Mouse (Mus musculus): ENCODE measurements around the gene Klhl2. TPM values are rescaled to one million over a fixed set of nuclear protein-coding genes. Genes with fewer than 3 reads are reported as not detected.

Gene Klhl2
- polyA plus RNA-seq, 1 experiment from 2014 or later, result 16.3 TPM

GRCm38 (mm10) chr8:64820940-64821339 is 28.9 kb downstream of the Klhl2 start:
- no peak for ATAC-seq

GRCm38 (mm10) chr8:64811790-64812189 is 38.0 kb downstream of the Klhl2 start:
- Histone ChIP-seq H3K9ac (ENCODE audit: low read depth, low read length) (no peak overlapping the region), H3K27me3 (replicated peaks; ENCODE audit: control insufficient read depth, insufficient read depth, low read length) (no peaks in the 10 kb centered on the region), H3K9me3 (ENCODE audit: control insufficient read depth, low read length) (no peaks in the 10 kb centered on the region), H3K36me3 (ENCODE audit: control insufficient read depth, insufficient read depth, low read length) (peaks cover 9% of the 10 kb centered on the region; the same call in 1 of the 2 replicates), H3K27ac (ENCODE audit: low read depth, low read length) (no peak overlapping the region), H3K4me3 (ENCODE audit: low read length) (no peak overlapping the region), H3K4me1 (ENCODE audit: control insufficient read depth, insufficient read depth, low read depth, low read length) (no peaks in the 10 kb centered on the region), H3K4me2 (ENCODE audit: low read length) (no peak overlapping the region)
- 99% methylated on average over 9 of the region's 9 CpGs for WGBS
- no peak for ATAC-seq

More at GRCm38 (mm10) chr8:64820940-64821339, 28.9 kb downstream of the Klhl2 start:
- Histone ChIP-seq H3K4me1 (ENCODE audit: control insufficient read depth, insufficient read depth, low read depth, low read length) (no peaks in the 10 kb centered on the region), H3K9ac (ENCODE audit: low read depth, low read length) (no peak overlapping the region), H3K27me3 (replicated peaks; ENCODE audit: control insufficient read depth, insufficient read depth, low read length) (no peaks in the 10 kb centered on the region), H3K36me3 (ENCODE audit: control insufficient read depth, insufficient read depth, low read length) (no peaks in the 10 kb centered on the region), H3K9me3 (ENCODE audit: control insufficient read depth, low read length) (no peaks in the 10 kb centered on the region), H3K4me3 (ENCODE audit: low read length) (no peak overlapping the region), H3K27ac (ENCODE audit: low read depth, low read length) (no peak overlapping the region), H3K4me2 (ENCODE audit: low read length) (no peak overlapping the region)
- 100% methylated on average over 4 of the region's 4 CpGs for WGBS

- H3K9me3 ChIP-seq (ENCODE audit: control insufficient read depth, low read length), result no peaks in the 10 kb centered on the region
- H3K36me3 ChIP-seq (ENCODE audit: control insufficient read depth, insufficient read depth, low read length), result peaks cover 9% of the 10 kb centered on the region; the same call in 1 of the 2 replicates
- H3K27me3 ChIP-seq (replicated peaks; ENCODE audit: control insufficient read depth, insufficient read depth, low read length), result no peaks in the 10 kb centered on the region
- H3K4me2 ChIP-seq (ENCODE audit: low read length), result no peak overlapping the region
- H3K4me3 ChIP-seq (ENCODE audit: low read length), result no peak overlapping the region
- H3K27ac ChIP-seq (ENCODE audit: low read depth, low read length), result no peak overlapping the region
- no peaks in the 10 kb centered on the region for H3K4me1 ChIP-seq (ENCODE audit: control insufficient read depth, insufficient read depth, low read depth, low read length)
- 75% methylated on average over 4 of the region's 4 CpGs for WGBS
- ATAC-seq, result no peak
- no peak overlapping the region for H3K9ac ChIP-seq (ENCODE audit: low read depth, low read length)
Measured at GRCm38 (mm10) chr8:64811083-64811482, 38.7 kb downstream of the Klhl2 start.

- H3K4me2 ChIP-seq (ENCODE audit: low read length), result no peak overlapping the region
- H3K27me3 ChIP-seq (replicated peaks; ENCODE audit: control insufficient read depth, insufficient read depth, low read length), result no peaks in the 10 kb centered on the region
- H3K4me3 ChIP-seq (ENCODE audit: low read length), result no peak overlapping the region
- no peak for ATAC-seq
- H3K4me1 ChIP-seq (ENCODE audit: control insufficient read depth, insufficient read depth, low read depth, low read length), result no peaks in the 10 kb centered on the region
- H3K36me3 ChIP-seq (ENCODE audit: control insufficient read depth, insufficient read depth, low read length), result peaks cover 7% of the 10 kb centered on the region; the same call in 1 of the 2 replicates
- 88% methylated on average over 3 of the region's 3 CpGs for whole genome bisulfite sequencing
- no peak overlapping the region for H3K9ac ChIP-seq (ENCODE audit: low read depth, low read length)
- H3K27ac ChIP-seq (ENCODE audit: low read depth, low read length), result no peak overlapping the region
- no peaks in the 10 kb centered on the region for H3K9me3 ChIP-seq (ENCODE audit: control insufficient read depth, low read length)
Measured at GRCm38 (mm10) chr8:64806558-64806957, 43.3 kb downstream of the Klhl2 start.

GRCm38 (mm10) chr8:64804971-64805370 is 44.8 kb downstream of the Klhl2 start:
- no peak for ATAC-seq
- Histone ChIP-seq H3K27ac (ENCODE audit: low read depth, low read length) (no peak overlapping the region), H3K4me1 (ENCODE audit: control insufficient read depth, insufficient read depth, low read depth, low read length) (no peaks in the 10 kb centered on the region), H3K4me3 (ENCODE audit: low read length) (no peak overlapping the region), H3K9me3 (ENCODE audit: control insufficient read depth, low read length) (no peaks in the 10 kb centered on the region), H3K27me3 (replicated peaks; ENCODE audit: control insufficient read depth, insufficient read depth, low read length) (no peaks in the 10 kb centered on the region), H3K9ac (ENCODE audit: low read depth, low read length) (no peak overlapping the region), H3K4me2 (ENCODE audit: low read length) (no peak overlapping the region), H3K36me3 (ENCODE audit: control insufficient read depth, insufficient read depth, low read length) (no peaks in the 10 kb centered on the region)
- 80% methylated on average over 4 of the region's 4 CpGs for WGBS

GRCm38 (mm10) chr8:64799306-64799705 is 50.5 kb downstream of the Klhl2 start:
- no peaks in the 10 kb centered on the region for H3K27me3 ChIP-seq (replicated peaks; ENCODE audit: control insufficient read depth, insufficient read depth, low read length)
- 94% methylated on average over 8 of the region's 8 CpGs for whole genome bisulfite sequencing
- no peak overlapping the region for H3K9ac ChIP-seq (ENCODE audit: low read depth, low read length)
- ATAC-seq, result no peak
- H3K4me2 ChIP-seq (ENCODE audit: low read length), result no peak overlapping the region
- H3K27ac ChIP-seq (ENCODE audit: low read depth, low read length), result no peak overlapping the region
- no peak overlapping the region for H3K4me3 ChIP-seq (ENCODE audit: low read length)
- no peaks in the 10 kb centered on the region for H3K9me3 ChIP-seq (ENCODE audit: control insufficient read depth, low read length)
- no peaks in the 10 kb centered on the region for H3K36me3 ChIP-seq (ENCODE audit: control insufficient read depth, insufficient read depth, low read length)
- H3K4me1 ChIP-seq (ENCODE audit: control insufficient read depth, insufficient read depth, low read depth, low read length), result no peaks in the 10 kb centered on the region

- Histone ChIP-seq H3K9ac (ENCODE audit: low read depth, low read length) (no peak overlapping the region), H3K9me3 (ENCODE audit: control insufficient read depth, low read length) (no peaks in the 10 kb centered on the region), H3K4me2 (ENCODE audit: low read length) (no peak overlapping the region), H3K27me3 (replicated peaks; ENCODE audit: control insufficient read depth, insufficient read depth, low read length) (no peaks in the 10 kb centered on the region), H3K27ac (ENCODE audit: low read depth, low read length) (no peak overlapping the region), H3K4me3 (ENCODE audit: low read length) (no peak overlapping the region), H3K36me3 (ENCODE audit: control insufficient read depth, insufficient read depth, low read length) (no peaks in the 10 kb centered on the region), H3K4me1 (ENCODE audit: control insufficient read depth, insufficient read depth, low read depth, low read length) (no peaks in the 10 kb centered on the region)
- 88% methylated on average over 3 of the region's 3 CpGs for WGBS
- no peak for ATAC-seq
Measured at GRCm38 (mm10) chr8:64798503-64798902, 51.3 kb downstream of the Klhl2 start.

- Histone ChIP-seq H3K9me3 (ENCODE audit: control insufficient read depth, low read length) (no peaks in the 10 kb centered on the region), H3K27ac (ENCODE audit: low read depth, low read length) (no peak overlapping the region), H3K4me1 (ENCODE audit: control insufficient read depth, insufficient read depth, low read depth, low read length) (no peaks in the 10 kb centered on the region), H3K4me3 (ENCODE audit: low read length) (no peak overlapping the region), H3K36me3 (ENCODE audit: control insufficient read depth, insufficient read depth, low read length) (no peaks in the 10 kb centered on the region), H3K9ac (ENCODE audit: low read depth, low read length) (no peak overlapping the region), H3K4me2 (ENCODE audit: low read length) (no peak overlapping the region), H3K27me3 (replicated peaks; ENCODE audit: control insufficient read depth, insufficient read depth, low read length) (no peaks in the 10 kb centered on the region)
- 94% methylated on average over 10 of the region's 10 CpGs for WGBS
- ATAC-seq, result no peak
Measured at GRCm38 (mm10) chr8:64797751-64798150, 52.1 kb downstream of the Klhl2 start.

- H3K4me3 ChIP-seq (ENCODE audit: low read length), result no peak overlapping the region
- H3K4me2 ChIP-seq (ENCODE audit: low read length), result no peak overlapping the region
- ATAC-seq, result no peak
- no peaks in the 10 kb centered on the region for H3K27me3 ChIP-seq (replicated peaks; ENCODE audit: control insufficient read depth, insufficient read depth, low read length)
- no peaks in the 10 kb centered on the region for H3K36me3 ChIP-seq (ENCODE audit: control insufficient read depth, insufficient read depth, low read length)
- H3K9ac ChIP-seq (ENCODE audit: low read depth, low read length), result no peak overlapping the region
- no peaks in the 10 kb centered on the region for H3K9me3 ChIP-seq (ENCODE audit: control insufficient read depth, low read length)
- H3K27ac ChIP-seq (ENCODE audit: low read depth, low read length), result no peak overlapping the region
- H3K4me1 ChIP-seq (ENCODE audit: control insufficient read depth, insufficient read depth, low read depth, low read length), result no peaks in the 10 kb centered on the region
- 81% methylated on average over 4 of the region's 4 CpGs for WGBS
Measured at GRCm38 (mm10) chr8:64791250-64791881, 58.5 kb downstream of the Klhl2 start.
